Mouse (Mus musculus) adipocyte (in vitro differentiated cells): Measurements from ENCODE around the gene Epb41l4b.

ENCODE experiments used
- DNase-seq: peaks from one replicate; pipeline ENCODE4 v3.0.0-alpha.2; 2016; ENCODE audit warnings: low spot score

Epb41l4b gene

DNA sequence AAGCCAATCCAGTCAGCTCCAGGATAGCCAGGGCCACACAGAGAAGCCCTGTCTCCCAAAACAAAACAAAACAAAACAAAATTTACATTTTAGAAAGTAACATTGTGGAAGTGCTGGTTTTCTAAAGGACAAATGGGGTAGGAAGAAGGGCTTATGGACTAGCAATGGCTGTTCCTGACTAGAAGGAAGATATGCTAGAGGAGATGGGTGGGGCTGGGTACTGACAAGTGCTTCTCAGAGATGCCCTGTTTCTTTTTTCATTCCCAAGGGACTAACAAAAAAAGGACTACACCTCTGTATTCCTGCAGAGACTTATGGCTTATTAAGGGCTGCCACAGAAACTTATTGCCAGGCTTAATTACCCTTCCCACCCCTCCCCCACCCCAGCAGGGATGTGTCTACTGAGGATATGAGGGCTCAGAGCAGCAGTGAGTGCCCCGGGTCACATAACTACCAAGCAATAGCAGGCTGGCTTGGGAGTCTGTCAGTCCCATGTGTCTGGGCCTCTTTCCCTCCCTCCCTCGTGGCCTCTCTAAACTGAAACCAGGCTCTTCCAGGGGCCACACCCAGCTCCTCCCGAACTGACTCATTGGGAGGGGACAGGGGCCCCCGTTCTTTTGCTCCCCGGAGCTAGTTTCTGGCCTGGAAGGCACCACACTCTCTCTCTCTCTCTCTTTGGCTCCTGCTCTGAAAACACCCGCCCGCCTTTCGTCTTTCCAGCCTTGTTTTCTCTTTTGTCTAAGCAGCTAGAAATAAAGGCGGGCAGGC, 10.0 kb upstream of the Epb41l4b start:
- peak; percentile 58 for DNase-seq

DNA sequence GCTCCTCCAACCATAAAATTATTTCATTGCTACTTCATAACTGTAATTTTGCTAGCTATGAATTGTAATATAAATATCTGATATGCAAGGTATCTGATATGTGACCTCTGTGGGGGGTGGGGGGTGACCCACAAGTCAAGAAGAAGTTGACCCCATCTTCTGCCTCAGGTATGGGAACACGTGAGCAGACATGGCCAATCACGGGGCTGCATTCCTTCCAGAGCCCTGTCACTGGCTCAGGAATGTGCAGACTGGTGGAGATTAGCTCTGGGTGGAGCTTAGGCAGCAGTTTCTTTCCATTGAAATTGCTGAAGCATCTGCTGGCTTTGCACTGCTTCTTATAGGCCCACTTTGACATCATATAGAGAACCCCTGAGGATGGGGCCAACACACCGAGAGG, 4.9 kb upstream of the Epb41l4b start:
- DNase-seq: no peak

DNA sequence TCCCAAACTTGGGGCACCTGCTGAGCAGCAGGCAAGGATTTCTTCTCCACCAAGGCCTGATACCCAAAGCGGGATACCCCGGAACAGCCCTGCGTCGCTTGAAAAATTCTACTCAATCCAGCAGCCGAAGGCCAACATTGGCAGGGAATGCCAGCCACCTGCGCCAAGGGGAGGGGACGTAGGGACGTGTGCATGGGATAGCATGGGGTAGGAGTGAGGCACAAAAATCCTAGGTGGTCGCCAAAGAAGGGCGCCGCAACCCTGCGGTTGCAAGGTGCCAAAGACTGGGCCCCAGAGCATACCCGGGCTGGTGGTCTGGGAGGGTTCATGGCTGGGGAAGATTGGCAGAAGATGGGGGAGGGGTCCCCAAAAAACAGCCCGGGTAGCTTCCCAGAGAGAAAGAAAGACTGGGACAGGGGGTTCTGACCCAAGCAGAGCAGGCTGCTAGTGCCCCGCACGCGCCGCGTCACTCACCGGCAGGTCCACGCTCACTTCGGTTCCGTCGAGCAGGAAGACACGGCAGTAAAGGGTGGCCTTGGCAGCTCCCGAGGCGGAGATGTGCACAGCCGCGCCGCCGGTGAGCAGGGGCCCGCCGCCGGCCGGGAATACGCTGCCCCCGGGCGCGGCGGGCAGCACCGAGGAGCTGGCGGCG, 737 bp downstream of the Epb41l4b start:
- DNase-seq: no peak

DNA sequence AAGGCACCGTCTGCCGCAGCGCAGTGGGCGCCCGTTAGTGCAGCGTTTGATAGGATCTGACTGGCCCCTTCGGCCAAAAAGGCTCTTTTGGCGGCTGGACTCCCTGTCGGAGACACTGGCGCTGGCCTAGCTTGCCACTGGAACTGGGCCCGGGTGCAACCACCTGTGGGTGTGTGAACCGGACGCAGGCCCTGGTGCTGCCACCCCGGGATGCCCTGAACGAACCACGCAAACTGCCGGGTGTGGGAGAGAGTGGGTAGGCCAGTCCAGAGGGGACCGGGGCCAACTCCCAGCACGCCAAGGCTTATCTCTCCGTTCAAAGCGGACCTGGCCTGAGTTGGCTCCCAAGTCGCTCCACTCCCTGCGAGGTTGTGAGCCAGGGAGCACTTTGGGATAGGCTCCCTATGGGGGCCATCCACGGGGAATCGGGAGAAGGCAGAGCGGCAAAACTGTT, 1.3 kb downstream of the Epb41l4b start:
- no peak for DNase-seq

DNA sequence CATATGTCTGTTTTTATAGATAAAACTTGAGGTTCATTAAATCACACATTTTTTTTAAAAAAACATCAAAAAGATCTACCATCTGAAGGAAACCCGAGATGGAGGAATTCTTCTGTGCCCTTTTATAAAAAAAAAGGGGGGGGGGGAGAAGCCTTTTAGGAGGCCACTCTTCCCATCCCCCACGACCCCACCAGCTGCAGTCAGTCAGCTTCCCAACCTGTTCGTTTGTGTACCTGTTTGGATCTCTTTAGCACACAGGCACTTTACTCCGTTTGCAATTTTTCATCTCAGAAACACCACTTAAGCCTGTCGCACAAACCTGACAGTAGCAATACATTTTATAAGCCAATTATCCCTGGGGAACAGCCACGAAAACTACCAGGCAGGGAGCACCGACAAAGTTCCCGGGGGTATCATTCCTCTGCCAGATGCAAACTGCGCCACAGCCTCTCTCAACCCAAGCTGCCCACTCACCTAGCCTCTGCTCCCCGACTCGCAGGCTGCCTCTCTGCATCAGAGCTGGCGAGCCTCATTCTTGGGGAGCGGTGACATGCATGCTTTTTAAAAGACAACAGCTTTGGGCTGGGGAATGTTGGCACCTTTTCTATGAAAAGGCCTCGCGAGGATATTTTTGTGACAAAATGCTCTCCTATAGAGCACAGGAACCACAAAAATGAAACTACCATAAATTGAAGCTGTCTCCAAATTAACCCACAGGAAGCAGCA, 2.1 kb downstream of the Epb41l4b start:
- DNase-seq: no peak

DNA sequence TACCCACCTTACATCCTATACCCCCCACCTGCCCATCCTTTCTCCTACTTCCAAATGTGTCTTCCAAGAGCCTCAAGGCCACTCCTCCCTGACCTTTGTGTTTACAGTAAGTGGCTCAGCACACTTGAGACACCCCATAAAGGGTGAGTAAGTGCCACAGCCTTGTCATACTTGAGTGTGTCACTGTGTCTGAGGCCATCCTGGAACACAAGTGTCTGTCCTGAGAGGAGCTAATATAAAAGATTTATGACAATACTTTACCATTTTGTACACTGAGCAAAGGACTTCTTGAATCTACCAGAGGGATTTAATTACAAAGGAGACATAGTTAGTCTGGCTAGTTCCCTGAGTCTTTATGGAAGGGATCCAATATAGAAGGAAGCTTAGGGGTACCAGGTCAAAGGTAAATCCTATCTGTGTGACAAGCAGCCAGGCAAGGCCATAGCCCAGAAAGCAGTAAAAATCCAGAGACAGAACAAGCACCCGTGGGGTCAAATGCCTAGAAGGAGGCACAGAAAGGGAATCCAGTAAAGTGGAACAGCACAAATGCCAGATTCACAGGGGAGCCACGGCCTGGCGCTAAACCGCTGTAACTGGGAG, 2.9 kb downstream of the Epb41l4b start:
- peak; percentile 33 for DNase-seq

DNA sequence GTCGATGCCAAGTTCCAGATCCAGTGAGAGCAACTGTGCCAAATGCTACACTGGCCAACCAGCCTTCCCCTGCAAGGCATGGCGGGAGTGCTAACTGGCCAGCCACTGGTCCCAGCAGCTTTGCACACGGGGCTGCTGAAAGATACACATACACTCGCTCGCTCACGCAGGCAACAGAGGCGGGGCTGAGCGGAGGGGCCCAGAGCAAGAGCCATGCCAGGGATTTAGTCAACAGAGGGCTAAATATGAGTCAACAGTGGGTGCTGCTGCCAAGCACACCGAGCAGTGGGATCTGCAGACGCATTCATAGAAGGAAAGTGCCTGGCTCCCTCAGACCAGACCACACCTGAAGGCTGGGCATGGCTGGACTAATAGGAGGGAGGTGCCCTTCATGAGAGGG, 3.8 kb downstream of the Epb41l4b start:
- peak; percentile 71 for DNase-seq

DNA sequence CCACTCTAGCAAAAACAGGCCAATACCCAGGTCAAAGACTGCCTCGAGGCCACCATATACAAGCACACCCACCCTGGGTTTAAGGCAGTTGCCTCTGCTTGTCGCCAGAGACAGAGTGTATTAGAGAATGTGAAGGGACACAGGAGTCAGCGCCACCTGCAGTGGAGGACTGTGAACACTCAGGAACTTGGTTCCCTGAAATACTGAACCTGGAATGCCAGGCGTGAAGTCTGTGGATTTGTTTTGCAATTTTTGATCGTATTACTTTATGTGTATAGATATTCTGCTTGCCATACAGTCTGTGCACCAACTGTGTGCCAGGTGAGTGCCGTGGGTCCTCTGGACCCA, 5.2 kb downstream of the Epb41l4b start:
- no peak for DNase-seq

DNA sequence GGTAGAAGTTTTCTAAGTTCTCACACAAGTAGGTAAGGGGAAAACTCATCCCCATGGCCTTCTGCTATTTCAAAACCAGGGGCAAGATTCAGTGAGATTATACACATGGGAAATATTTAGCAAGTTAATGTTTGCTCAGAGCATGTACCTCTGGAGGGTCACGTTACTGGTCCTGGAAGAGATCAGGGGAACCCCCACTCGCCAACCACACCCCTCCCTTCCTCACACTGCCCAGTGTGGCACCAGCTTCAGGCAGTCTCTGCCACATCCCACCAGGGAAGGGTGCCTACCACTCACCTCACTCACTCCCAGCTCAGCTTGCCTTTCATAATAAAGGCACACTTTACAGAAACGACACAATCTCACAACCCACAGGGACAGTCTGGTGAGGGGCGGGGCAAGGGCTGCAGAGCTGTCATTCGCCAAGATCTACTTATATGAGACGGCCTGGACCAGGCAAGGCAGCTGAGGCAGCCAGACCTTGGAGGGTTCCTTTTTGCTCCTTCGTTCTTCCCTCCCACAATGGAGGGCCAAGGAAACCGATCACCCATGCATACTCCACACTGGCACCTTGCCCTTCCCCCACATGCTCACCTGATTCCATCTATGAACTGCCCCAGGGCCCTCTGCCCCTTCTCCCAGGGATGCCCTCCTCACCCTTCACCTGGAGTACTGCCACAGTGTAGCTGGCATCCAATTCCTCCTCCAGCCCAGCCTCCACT, 5.7 kb downstream of the Epb41l4b start:
- DNase-seq: peak; percentile 7

DNA sequence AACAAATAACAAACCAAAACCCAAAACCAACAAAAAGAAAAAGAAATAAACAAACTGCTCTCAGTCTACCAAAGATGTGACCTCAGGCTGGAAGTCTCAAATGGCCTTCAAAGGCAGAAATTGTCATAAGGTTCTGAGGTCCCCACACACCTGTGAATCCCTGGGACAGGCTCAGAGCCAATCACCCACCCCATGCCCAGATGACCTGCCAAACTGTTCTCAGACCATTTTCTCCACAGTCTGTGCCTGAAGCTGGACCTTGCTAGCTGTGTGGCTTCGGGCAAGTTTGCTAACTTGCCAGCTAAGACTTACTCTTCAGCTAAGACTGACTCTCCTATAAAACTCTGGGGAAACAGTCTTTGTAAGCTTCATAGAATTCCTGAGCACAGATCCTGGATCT, 7.8 kb downstream of the Epb41l4b start:
- no peak for DNase-seq

DNA sequence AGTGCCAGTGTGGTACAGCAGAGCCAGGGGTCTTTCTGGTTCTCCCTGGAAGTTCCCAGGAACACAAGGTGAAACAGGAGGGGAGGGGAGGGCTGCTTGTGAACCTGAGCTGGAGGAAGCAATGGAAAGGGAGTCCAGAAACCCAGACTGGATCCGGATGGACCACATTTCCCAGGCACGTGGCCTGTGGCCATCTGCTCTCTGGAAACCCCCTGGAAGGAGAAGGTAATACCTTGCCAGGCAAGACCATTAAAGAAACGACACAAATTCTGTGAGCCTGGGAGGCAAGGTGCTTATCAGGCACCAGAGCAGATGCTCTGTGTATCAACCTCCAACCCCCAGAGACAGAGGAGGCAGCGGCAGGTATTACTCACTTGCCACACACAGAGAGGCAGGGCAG, 8.7 kb downstream of the Epb41l4b start:
- no peak for DNase-seq

DNA sequence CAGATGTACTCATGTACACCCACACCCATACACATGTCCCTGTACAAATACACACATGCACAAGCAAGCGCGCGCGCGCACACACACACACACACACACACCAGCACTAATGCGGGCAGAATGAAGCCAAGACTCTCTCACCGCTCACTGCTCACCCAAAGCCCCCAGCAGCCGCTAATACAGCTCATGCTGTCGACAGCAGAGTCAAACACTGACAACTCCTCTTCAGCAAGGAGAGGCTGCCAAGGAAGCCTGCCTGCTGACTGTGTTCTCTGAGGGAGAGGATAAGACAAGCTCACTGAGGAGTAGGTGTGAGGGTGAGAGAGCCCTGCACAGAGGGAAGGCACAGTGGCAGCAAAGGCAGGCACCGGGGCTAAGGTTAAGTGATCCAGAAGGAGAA, 11.4 kb downstream of the Epb41l4b start:
- no peak for DNase-seq

DNA sequence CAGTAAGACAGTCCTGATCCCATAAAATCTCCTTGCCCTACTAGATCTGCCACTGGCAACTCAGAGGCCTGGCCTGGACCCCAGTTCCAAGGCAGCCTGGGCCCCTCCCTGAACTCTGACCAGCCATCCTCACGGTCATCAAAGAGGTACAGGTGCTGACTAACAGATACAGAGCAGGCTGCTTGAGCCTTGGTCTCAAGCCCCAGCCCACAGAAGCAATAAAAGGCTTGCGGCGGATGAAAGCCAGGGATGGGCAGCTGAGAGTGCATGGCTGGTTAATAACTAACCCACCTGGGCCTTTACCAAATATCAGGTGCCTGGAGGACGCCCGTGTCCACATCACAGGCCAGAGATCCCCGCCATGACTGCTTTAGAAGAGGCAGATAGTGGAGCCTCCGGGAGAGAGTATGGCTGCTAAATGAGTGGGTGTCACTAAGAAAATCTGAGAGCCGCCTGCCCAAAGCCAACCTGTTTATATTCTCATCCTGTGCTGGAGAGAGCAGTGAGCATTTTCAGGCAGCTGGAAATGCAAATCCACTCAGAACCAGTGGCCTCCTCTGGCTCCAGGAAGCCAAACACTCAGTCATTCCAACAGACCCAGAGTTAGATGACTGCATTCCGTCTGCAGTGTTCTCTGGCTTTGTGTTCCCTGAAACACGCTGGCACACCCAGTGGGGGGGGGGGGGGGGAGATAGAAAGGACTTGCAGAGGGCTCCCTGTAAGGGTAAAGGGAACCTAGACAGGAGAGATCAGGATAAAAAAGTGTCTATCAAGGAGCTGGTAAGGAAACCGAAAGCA, 13.3 kb downstream of the Epb41l4b start:
- DNase-seq: no peak

DNA sequence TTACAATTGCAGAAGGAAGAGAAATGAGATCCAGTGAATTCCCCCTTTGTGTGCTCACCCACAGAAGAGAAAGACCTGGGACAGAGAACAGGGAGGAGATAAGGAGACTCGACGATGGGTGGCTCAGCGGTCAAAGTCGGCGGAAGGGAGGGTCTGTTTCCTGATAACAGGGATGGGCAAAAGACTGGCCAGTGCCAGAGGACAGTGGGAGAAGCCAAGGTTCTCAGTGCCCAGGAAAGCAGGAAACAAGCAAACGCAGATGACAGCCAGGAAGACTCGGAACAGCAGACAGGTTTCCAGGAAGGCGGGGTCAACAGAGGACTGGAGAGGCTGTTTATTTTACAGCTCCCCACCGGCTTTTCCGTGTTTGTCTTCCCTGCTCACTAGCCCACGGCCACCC, 20.2 kb downstream of the Epb41l4b start:
- DNase-seq: no peak

DNA sequence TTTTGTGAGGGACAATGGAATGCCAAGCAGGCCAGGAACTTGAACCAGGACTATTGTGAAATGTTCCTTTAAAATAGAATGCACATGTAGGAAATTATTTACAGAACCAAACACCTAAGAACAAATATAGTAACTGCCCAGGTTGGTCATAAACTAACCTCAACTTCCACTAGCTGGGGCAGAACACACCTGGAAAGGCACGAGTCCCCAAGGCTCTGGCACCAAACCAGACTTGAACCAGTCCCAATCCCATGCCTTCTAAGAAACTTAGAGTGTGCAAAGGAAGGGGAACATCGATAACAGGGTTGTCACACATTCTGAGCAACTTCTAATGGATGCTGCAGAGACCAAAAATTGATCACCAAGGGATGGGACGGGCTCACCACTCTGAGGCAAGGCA, 21.1 kb downstream of the Epb41l4b start:
- no peak for DNase-seq

DNA sequence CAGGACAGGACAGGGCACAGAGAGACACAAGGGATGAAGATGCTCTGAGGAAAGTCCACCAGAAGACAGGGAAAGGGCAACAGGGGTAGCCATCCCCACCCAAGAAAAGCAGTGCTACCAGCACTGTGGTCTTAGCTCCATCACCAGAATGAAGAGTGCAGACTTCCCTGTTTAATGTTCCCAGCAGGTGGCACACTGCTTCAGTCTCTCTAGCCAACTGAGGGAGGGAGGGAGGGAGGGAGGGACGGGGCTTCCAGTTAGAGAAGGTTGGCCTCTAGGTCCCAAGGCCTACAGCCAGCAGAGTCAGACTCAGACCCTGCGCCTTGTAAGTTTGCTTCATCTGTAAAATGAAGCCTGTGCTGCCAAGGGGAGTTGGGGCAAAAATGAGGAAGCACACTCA, 22.7 kb downstream of the Epb41l4b start:
- peak; percentile 43 for DNase-seq

DNA sequence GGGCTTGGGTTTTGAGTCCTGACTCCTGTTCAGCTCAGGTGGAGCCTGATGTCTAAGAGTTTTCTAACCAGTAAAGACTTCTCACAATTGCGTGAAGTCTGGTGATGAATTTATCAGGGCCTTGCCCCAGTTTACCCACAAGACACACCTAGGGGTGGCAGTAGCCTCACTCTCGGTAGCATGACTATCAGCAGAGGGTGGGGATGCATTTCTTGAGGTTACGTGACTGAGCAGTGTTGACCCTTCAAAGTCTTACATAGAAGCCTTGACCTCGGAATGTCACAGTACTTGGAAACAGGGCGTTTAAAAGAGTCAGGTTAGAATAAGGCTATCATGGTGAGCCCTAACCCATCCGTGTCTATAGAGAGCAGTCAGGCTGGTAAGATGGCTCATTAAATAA, 23.3 kb downstream of the Epb41l4b start:
- no peak for DNase-seq

DNA sequence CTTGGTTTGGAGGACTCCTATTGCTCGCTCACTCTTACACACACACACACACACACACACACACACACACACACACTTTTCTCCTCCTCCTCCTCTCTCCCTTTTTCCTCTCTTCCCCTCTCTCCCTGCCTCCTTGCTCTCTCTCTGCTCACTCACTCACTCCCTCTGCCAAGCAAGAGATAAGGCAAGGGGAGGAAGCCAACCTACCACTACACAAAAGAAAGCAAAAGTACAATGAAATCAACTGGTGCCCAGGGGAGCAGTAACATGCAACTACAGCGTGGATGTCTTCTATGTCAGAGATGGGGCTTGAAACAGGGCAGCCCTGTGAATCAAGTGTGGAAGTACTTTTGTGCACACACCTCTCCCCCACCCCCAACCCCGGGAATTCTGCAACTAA, 24.4 kb downstream of the Epb41l4b start:
- DNase-seq: no peak

DNA sequence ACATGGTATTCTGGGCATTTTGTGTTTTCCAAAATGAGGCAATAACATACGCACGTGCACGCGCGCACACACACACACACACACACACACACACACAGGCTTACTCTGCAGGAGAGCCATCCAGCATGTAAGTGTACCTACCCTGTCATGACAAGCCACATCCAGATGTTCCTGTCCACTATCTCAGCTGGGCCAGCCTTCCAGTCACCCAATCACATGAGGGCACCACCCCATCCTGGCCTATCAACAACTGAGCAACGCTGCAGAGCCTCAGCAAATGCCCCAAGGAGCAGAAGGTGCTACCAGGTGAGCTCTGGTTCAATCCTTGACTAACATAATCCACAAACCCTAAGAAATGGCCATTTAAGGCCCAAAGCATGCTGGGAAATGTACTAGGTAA, 27.0 kb downstream of the Epb41l4b start:
- DNase-seq: no peak

DNA sequence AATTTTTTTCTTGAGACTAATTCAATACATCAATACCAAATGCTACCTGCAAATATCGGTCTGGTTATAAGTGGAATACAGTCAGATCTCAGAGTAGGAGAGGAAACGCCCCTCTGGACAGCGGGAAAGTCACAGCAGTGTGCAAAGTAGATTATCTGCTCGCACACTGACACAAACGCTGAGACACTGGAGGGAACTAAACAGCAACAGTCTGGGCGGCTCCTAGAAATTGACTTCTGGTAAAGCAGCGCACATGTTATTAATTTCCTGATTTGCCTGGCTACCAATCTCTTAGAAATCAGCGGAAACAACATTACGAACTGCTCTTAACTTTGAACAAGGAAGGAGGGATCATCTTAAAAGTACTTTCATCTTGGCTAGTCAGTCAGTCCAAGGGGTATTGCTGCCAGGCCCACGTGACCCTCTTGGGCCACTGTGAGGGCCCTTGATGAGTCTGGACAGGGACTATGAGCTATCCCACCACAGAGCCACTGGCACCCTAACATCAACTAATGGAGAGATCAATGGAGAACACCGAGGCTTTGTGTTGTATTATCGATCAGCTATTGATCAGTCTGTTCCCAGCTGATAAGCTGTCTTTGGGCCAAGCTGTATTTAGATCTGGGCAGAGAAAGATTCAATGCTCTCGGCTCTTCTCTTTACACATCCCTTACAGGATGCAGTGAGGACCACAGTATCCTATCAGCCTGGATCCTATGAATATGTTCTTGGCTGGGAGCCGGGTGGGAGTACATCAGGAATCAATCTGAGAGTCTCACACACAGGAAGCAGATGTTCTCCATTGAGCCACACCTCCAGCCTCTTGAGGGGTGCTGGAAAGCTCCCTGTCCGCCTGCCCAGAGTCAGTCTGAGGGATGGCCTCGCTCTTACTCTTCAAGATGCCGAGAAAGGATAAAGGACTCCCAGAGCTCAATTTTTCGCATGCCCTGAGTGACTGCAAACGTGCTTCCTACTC, 28.3 kb downstream of the Epb41l4b start:
- DNase-seq: no peak
